Mouse (Mus musculus): ENCODE data around the gene Naip6. TPM values are rescaled to one million over a fixed set of nuclear protein-coding genes. Genes with fewer than 3 reads are reported as not detected.
"Not testable (repeated sequence)": the region's sequence is repeated elsewhere in the genome, so short reads cannot be mapped to it uniquely, and the experiment has no call there.

Gene Naip6
- under 1 TPM; 0.15 to 0.24 TPM for total RNA-seq (2021)

DNA sequence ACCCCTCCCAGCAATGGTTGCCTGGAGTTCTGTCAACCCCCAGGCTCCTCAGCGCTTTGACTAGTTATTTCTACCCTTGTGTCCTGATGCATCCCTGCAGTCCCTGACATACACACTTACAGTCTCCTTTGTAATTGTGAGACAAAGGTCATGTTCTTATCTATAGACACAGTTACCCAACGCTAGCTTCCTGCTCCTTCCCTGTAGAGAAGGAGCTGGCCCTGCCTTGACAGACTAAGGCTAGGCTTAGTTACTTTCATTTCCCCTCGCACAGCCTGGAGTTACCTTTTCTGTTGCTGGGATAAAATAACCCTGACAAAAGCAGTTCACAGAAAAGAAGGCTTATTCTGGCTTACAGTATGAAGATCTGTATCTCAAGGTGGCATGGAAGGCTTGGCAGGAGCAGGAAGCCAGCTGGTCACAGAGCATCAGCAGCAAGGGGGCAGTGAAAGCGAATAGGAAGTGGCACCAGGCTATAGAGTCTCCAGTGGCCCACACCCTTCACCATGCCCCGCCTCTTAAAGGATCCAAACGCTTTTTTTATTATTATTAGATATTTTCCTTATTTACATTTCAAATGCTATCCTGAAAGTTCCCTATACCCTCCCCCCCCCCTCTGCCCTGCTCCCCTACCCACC is at the start of gene Naip6:
Gene Naip6, minus strand, starts transcription at position 419 of the 638 bp plus-strand sequence.
- DNase-seq; intact Hi-C loops (cut with DNase I): not testable (repeated sequence)

DNA sequence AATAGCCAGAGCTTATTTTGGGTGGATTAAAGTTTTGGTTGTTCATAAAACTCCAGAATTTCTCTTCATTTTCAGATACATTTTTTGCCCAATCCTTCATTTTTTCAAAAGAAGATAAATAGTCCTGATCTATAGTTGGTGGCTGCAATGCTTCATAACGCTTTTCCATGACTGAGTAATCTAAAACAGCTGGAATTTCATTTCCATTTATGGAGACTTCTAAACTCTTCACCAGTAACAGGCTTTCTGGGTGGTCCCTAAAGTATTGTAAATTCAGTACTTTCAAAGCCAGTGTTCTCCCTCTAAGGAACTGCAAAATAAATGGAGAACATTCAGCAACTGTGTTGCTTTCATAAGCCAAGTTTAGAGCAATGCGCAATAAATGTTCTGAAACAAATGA is 34.8 kb upstream of the Naip6 start:
- intact Hi-C loops (cut with DNase I); DNase-seq: not testable (repeated sequence)

DNA sequence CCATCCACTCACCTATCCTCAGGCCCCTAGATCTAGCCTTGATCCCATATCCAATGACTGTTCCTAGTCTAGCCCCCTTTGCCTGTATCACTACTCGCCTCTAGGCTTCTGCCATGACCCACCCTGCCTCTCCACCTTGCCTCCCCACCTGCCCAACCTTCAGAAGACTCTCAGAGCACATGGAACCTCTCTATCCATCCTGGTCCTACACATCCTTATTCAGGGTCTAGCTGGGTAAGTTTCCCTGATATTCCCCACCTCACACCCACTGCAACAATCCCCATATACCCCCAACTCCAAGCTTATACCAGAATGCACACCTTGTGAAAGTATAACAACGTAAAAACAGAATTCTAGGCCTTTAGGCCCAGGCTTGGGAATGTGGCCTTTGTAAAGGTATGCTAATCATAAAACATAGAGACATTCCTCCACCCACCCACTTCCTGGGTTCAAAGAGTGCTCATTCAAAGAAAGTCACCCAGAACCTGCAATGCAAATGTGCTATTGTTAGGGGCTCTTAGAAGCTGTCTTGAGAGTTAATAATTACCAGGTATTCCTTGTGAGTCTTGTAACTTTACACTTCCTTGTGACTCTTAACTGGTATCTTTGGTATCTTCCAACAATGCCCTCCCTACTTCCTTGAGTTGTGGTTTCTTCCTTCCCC is 32.2 kb upstream of the Naip6 start:
- DNase-seq; intact Hi-C loops (cut with DNase I): not testable (repeated sequence)

GRCm38 (mm10) chr13:100341822-100342221 is 24.3 kb upstream of the Naip6 start:
- intact Hi-C loops (cut with DNase I), result no loop called here
- DNase-seq, result no peak

DNA sequence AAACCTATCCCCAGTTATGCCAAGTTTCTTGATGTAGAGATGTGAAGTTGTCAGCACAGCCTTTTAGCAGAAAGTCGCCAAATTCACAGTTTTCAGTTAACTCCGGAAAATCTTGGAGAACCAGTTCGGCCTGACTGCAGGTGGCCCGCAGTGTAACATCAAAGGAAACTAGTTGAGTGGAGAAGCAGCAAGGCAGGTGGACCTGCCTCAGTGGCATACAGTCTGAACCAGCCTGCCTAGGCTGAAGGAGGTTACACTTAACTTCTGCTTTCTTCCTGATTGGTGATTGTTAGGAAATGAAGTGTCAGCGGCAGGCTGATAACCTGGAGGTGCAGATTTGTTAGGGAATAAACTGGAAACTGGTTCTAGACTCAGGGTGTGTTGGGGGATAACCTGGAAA is 14.3 kb upstream of the Naip6 start:
- DNase-seq; intact Hi-C loops (cut with DNase I): not testable (repeated sequence)

- intact Hi-C loops (cut with DNase I); DNase-seq: not testable (repeated sequence)
Measured at GRCm38 (mm10) chr13:100328899-100329298, 11.4 kb upstream of the Naip6 start.

DNA sequence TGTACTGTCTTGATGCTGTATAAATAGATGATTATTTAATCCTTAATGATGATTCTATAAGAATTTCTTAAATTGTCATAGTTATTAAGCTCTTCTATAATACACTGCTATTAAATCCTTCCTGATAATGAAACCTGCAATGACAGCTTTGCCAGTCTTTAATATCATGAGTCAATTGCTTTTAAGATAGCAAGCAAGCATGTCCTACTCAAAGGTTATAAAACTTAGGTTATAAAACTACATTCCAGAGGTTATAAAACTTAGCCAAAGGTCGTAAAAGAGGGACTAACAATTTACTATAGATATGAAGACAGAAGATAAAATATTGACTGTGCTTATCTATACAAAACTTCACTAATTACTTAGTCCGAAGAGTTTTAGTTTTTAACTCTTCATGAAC is 10.6 kb upstream of the Naip6 start:
- DNase-seq; intact Hi-C loops (cut with DNase I): not testable (repeated sequence)

GRCm38 (mm10) chr13:100322266-100322837 is 4.9 kb upstream of the Naip6 start:
- DNase-seq; intact Hi-C loops (cut with DNase I): not testable (repeated sequence)

GRCm38 (mm10) chr13:100284611-100285010 is 32.9 kb downstream of the Naip6 start:
- no peak for DNase-seq
- intact Hi-C loops (cut with DNase I), result no loop called here

DNA sequence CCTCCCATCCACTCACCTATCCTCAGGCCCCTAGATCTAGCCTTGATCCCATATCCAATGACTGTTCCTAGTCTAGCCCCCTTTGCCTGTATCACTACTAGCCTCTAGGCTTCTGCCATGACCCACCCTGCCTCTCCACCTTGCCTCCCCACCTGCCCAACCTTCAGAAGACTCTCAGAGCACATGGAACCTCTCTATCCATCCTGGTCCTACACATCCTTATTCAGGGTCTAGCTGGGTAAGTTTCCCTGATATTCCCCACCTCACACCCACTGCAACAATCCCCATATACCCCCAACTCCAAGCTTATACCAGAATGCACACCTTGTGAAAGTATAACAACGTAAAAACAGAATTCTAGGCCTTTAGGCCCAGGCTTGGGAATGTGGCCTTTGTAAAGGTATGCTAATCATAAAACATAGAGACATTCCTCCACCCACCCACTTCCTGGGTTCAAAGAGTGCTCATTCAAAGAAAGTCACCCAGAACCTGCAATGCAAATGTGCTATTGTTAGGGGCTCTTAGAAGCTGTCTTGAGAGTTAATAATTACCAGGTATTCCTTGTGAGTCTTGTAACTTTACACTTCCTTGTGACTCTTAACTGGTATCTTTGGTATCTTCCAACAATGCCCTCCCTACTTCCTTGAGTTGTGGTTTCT is 45.9 kb downstream of the Naip6 start:
- DNase-seq; intact Hi-C loops (cut with DNase I): not testable (repeated sequence)

GRCm38 (mm10) chr13:100256996-100257395 is 60.5 kb downstream of the Naip6 start:
- intact Hi-C loops (cut with DNase I); DNase-seq: not testable (repeated sequence)

- intact Hi-C loops (cut with DNase I), result not testable (repeated sequence)
Measured at GRCm38 (mm10) chr13:100255925-100256324, 61.5 kb downstream of the Naip6 start.

DNA sequence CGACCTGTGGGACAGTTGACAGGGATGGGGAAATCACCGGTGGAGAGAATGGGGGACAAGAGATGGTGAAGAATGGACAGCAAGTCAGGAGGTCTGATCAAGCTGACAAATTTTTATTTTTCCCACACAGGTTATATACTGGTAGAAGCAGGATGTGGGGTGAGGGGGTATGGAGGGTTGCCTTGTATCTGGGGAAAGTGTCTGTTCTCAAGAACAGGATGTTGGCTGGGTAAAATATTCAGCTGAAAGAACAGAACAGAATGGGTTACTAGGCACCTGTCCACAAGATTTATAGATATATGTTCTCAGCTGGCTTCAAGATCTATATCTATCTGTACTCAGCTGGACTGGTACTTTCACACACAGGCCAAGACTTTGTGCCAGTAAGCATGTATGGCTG is 65.6 kb downstream of the Naip6 start:
- intact Hi-C loops (cut with DNase I), result not testable (repeated sequence)

More at GRCm38 (mm10) chr13:100255925-100256324, 61.5 kb downstream of the Naip6 start:
- not testable (repeated sequence) for DNase-seq

GRCm38 (mm10) chr13:100246896-100247519 is 70.5 kb downstream of the Naip6 start:
- intact Hi-C loops (cut with DNase I); DNase-seq: not testable (repeated sequence)

More for the DNA sequence above, 65.6 kb downstream of the Naip6 start:
- DNase-seq, result not testable (repeated sequence)

- intact Hi-C loops (cut with DNase I); DNase-seq: not testable (repeated sequence)
Measured at GRCm38 (mm10) chr13:100246223-100246622, 71.3 kb downstream of the Naip6 start, which contains the start of gene Naip5. TSS of gene Naip5 (minus strand) at chr13:100246323.

- no peak for DNase-seq
- intact Hi-C loops (cut with DNase I), result no loop called here
Measured at GRCm38 (mm10) chr13:100243702-100244101, 73.8 kb downstream of the Naip6 start.

Measured in heart, postnatal 10 days (tissue).